Mouse (Mus musculus) E14TG2a.4 (cell line): Measurements from ENCODE around the gene Wdhd1.

Experiments used
- H3K27me3 ChIP-seq: 2 replicates; pipeline ENCODE4 v1.6.1; 2014; ENCODE audit warnings: low read length, control low read depth; ENCODE audit not compliant: insufficient read depth
- H3K36me3 ChIP-seq: 2 replicates; pipeline ENCODE4 v1.6.1; 2014; ENCODE audit warnings: low read length, control low read depth; ENCODE audit not compliant: insufficient read depth
- H3K4me1 ChIP-seq: replicated peaks from 2 replicates; pipeline ENCODE4 v1.6.1; 2014; ENCODE audit warnings: low read depth, low read length, control low read depth
- H3K4me3 ChIP-seq: replicated peaks from 2 replicates; pipeline ENCODE4 v1.5.1; 2014; ENCODE audit warnings: mild to moderate bottlenecking, low read length
- H3K9me3 ChIP-seq: 2 replicates; pipeline ENCODE4 v1.6.1; 2014; ENCODE audit warnings: low read length, control low read depth
- CTCF ChIP-seq: conservative IDR thresholded peaks from 2 replicates; pipeline ENCODE4 v1.5.1; 2014; ENCODE audit warnings: low read length
- NANOG ChIP-seq: IDR thresholded peaks from 2 replicates; pipeline ENCODE4 v1.6.1; 2014; ENCODE audit warnings: borderline replicate concordance, low read length, mixed read lengths
- POU5F1 ChIP-seq: IDR thresholded peaks from 2 replicates; pipeline ENCODE4 v1.6.1; 2014; ENCODE audit warnings: low read length, borderline replicate concordance

The Wdhd1 gene

DNA sequence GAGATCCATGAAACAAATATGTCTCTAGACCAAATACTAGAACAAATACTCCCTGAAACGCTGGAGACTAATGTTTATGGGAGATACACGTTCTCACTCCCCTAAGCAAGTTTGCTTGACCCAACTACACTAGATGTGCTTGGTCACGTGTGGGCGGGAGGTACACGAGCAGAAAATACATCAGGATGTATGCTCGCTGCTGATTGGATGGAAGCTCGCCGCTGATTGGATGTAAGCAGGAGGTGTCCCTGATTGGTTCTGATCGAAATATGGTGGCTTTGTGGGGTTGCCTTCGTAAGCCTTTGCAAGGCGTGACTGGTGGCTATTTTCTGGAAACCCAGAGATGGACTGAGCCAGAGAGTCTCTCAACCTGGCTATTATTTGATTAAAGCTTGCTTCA, 55.1 kb downstream of the Wdhd1 start:
- Histone ChIP-seq H3K27me3 (no peaks in the 10 kb centered on the region), H3K9me3 (no peaks in the 10 kb centered on the region)

DNA sequence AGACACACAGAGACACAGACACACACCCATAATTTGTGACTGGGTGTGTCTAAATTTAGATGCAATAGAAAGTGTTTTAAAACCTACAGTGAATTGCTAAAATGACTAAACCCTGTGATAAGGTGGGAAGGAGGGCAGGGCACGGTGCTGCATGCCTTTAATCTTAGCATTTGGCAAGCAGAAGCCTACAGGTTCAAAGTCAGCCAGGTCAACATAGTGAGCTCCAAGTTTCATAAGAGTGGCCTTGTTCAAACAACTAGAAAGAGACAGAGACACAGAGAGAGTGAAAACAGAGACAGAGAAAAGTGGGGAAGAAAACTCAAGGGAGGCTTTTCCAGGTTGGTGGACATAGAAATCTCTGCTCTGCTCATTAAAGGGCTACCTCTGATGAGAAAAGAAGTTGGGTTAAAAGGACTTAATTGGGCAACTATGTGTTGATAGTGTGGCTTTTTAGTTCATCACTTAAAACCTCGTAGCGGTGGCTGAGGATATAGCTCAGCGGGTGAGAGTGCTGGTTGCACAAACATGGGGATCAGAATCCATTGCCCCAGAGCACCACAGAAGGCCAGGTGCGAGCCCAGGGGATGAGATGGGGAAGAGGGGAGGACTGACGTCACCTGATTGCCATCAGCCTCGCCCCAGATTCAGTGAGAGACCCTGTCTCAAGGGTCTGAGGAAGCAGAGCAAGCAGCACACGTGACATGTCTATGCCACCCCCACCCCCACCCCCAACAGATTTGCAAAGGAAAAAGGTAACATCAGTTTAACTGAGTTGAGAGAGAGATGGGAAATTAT, 56.2 kb downstream of the Wdhd1 start:
- Histone ChIP-seq H3K36me3 (no peaks in the 10 kb centered on the region), H3K4me1 (peaks cover 5% of the 10 kb centered on the region; the same call in 1 of the 2 replicates), H3K4me3 (no peak overlapping the region), H3K9me3 (no peaks in the 10 kb centered on the region), H3K27me3 (no peaks in the 10 kb centered on the region)
- TF ChIP-seq NANOG = no peak
- no peak for TF ChIP-seq POU5F1
- TF ChIP-seq CTCF = no peak

More for the DNA sequence above, 55.1 kb downstream of the Wdhd1 start:
- Histone ChIP-seq H3K4me1 (peaks cover 10% of the 10 kb centered on the region), H3K36me3 (no peaks in the 10 kb centered on the region), H3K4me3 (no peak overlapping the region)
- TF ChIP-seq POU5F1 = no peak
- no peak for TF ChIP-seq NANOG
- TF ChIP-seq CTCF = no peak

GRCm38 (mm10) chr14:47218766-47219606, 57.7 kb downstream of the Wdhd1 start:
- Histone ChIP-seq H3K9me3 (no peaks in the 10 kb centered on the region), H3K4me1 (peaks cover 5% of the 10 kb centered on the region; the same call in 1 of the 2 replicates), H3K4me3 (no peak overlapping the region), H3K27me3 (no peaks in the 10 kb centered on the region), H3K36me3 (no peaks in the 10 kb centered on the region)
- TF ChIP-seq NANOG (no peak), POU5F1 (no peak), CTCF (no peak)

DNA sequence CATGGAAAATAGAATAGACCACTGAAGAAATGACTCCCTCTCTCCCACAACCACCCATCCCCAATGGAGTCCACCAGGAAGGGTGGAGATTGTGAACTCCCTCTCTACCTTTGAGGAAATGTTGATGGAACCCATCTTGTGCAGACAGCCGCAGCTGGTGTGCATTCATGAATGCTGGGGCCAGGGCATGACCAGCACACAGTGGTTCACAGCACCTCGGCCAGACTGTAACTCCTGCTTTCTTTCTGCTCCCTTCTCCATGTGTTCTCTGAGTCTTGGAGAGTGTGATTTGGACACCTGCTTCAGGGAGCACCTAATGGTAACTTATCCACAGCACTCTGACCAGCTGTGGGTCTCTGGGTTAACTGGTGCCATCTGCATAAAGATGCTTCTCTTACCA, 60.1 kb downstream of the Wdhd1 start:
- H3K9me3 ChIP-seq = peaks cover 3% of the 10 kb centered on the region
- no peak for TF ChIP-seq NANOG
- TF ChIP-seq CTCF = no peak
- no peak for TF ChIP-seq POU5F1
- no peaks in the 10 kb centered on the region for H3K36me3 ChIP-seq
- no peaks in the 10 kb centered on the region for H3K4me1 ChIP-seq
- no peaks in the 10 kb centered on the region for H3K27me3 ChIP-seq
- H3K4me3 ChIP-seq = no peak overlapping the region

DNA sequence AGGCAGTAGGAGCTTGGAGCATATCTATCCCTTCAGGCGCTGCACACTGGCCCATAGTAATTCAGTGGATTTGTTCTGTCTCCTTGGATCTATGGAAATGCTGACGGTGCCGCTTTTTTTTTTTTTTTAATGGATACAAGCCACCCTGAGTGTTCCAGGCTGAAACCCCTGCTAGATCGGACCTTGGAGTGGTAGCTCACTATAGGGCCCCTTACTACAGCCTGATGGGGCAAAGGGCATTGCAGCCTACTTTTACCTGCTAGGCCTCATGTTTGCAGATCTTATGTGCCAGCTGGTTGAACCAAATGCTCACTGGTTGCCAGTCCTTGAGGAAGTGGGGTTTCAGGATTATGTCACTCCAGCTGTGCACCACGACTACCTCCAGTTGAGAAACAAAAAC, 62.3 kb downstream of the Wdhd1 start:
- Histone ChIP-seq H3K9me3 (peaks cover 3% of the 10 kb centered on the region), H3K4me1 (no peaks in the 10 kb centered on the region), H3K36me3 (no peaks in the 10 kb centered on the region), H3K27me3 (no peaks in the 10 kb centered on the region), H3K4me3 (no peak overlapping the region)
- TF ChIP-seq POU5F1 = no peak
- no peak for TF ChIP-seq CTCF
- no peak for TF ChIP-seq NANOG

DNA sequence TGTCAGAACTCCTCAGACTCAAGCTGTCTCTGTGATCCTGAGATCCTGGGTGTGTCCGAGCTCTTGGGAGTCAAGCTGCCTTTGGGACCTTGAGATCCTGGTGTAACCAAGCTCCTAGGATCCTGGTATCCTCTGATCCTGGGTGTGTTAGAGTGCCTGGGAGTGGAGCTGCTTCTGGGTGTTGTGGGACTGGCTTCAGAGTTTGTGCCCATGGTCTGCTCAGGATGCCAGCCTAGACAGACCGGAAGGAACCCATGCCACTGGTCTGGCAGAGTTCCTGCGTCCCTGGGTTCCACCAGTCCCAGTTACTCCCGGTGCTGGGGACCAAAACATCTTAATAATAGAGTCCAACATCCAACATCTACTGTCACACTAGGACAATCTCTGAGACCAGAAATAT, 63.4 kb downstream of the Wdhd1 start:
- Histone ChIP-seq H3K27me3 (no peaks in the 10 kb centered on the region), H3K4me3 (no peak overlapping the region), H3K4me1 (no peaks in the 10 kb centered on the region), H3K36me3 (no peaks in the 10 kb centered on the region), H3K9me3 (peaks cover 3% of the 10 kb centered on the region)
- no peak for TF ChIP-seq CTCF
- no peak for TF ChIP-seq NANOG
- no peak for TF ChIP-seq POU5F1

- Histone ChIP-seq H3K27me3 (no peaks in the 10 kb centered on the region), H3K36me3 (no peaks in the 10 kb centered on the region), H3K9me3 (peaks cover 6% of the 10 kb centered on the region), H3K4me1 (no peaks in the 10 kb centered on the region), H3K4me3 (no peak overlapping the region)
- TF ChIP-seq CTCF = no peak
- TF ChIP-seq POU5F1 = no peak
- TF ChIP-seq NANOG = no peak
These were observed 66.9 kb downstream of the Wdhd1 start for GRCm38 (mm10) chr14:47209669-47210164.
